Mouse (Mus musculus) hindbrain, postnatal 0 days (tissue): ENCODE measurements around the gene Hlcs. TPM values are rescaled to one million over a fixed set of nuclear protein-coding genes. Genes with fewer than 3 reads are reported as not detected.
A peak's percentile ranks its signal among the peaks of the same experiment; 100 is the strongest.
"Not testable (repeated sequence)": the region's sequence is repeated elsewhere in the genome, so short reads cannot be mapped to it uniquely, and the experiment has no call there.

Experiments used
- ATAC-seq: fragments of 200-750 bp; cut with Nextera tagmentation; 2 replicates; pipeline ENCODE4 v1.8.0; 2017; ENCODE audit warnings: mild to moderate bottlenecking, moderate TSS enrichment, moderate library complexity
- DNase-seq: peaks from one replicate; pipeline ENCODE4 v3.0.0-alpha.2; 2015; ENCODE audit warnings: low spot score
- H3K27ac ChIP-seq: fragments of 300-500 bp; sonication (generic); 2 replicates; pipeline ENCODE4 v1.5.1; 2014; ENCODE audit warnings: mild to moderate bottlenecking
- H3K27me3 ChIP-seq: fragments of 300-500 bp; sonication (generic); 2 replicates; pipeline ENCODE4 v1.6.1; 2014; ENCODE audit warnings: low read length, mixed read lengths; ENCODE audit not compliant: insufficient read depth
- H3K36me3 ChIP-seq: fragments of 300-500 bp; sonication (generic); 2 replicates; pipeline ENCODE4 v1.6.1; 2014; ENCODE audit warnings: low read length, mixed read lengths; ENCODE audit not compliant: insufficient read depth
- H3K4me1 ChIP-seq: fragments of 300-500 bp; sonication (generic); 2 replicates; pipeline ENCODE4 v1.6.1; 2014; ENCODE audit warnings: antibody characterized with exemption, low read length, mixed read lengths; ENCODE audit not compliant: insufficient read depth
- H3K4me2 ChIP-seq: fragments of 300-500 bp; sonication (generic); 2 replicates; pipeline ENCODE4 v1.6.1; 2014; ENCODE audit warnings: low read depth, mild to moderate bottlenecking, low read length, moderate library complexity, mixed read lengths
- H3K4me3 ChIP-seq: fragments of 300-500 bp; sonication (generic); 2 replicates; pipeline ENCODE4 v1.5.1; 2014; ENCODE audit warnings: low read length
- H3K9ac ChIP-seq: fragments of 300-500 bp; sonication (generic); replicated peaks from 2 replicates; pipeline ENCODE4 v1.6.1; 2014; ENCODE audit warnings: mild to moderate bottlenecking, low read length, moderate library complexity, mixed read lengths
- H3K9me3 ChIP-seq: fragments of 300-500 bp; sonication (generic); 2 replicates; pipeline ENCODE4 v1.6.1; 2016; ENCODE audit warnings: low read length, mixed read lengths
- CTCF ChIP-seq: IDR thresholded peaks from 2 replicates; pipeline ENCODE4 v1.5.1; 2016; ENCODE audit warnings: antibody characterized with exemption, control low read depth, low read depth
- WGBS: fragments of 180-500 bp; shearing (Covaris S2); extraction: QIAGEN DNeasy Blood & Tissue Kit; methylation state at CpG from one replicate; pipeline ENCODE4 v1.1.7; 2014; 5-methylcytosine and 5-hydroxymethylcytosine counted together
- polyA plus RNA-seq: library from polyadenylated mRNA; unstranded; fragments of >200 nt; fragmentation: Nextera tagmentation; extraction: Ambion mirVana; gene quantifications from 2 replicates; pipeline ENCODE4 v1.2.1, GENCODE M21; 2015
- total RNA-seq: library from RNA; depleted of rRNA; stranded (reverse); fragments of >200 nt; gene quantifications from 2 replicates; pipeline ENCODE4 v1.2.3, GENCODE M21; 2014

Hlcs gene
- total and polyA plus RNA-seq, 2 experiments from 2014 or later = 7.3 to 8.1 TPM

- Histone ChIP-seq H3K4me3 (no peak overlapping the region), H3K4me1 (0 out of 2 replicates have a peak, but pooled peaks cover 5% of the 10 kb centered on the region), H3K27ac (no peak overlapping the region), H3K27me3 (no peaks in the 10 kb centered on the region), H3K4me2 (no peak overlapping the region), H3K9me3 (no peaks in the 10 kb centered on the region), H3K9ac (no peak overlapping the region), H3K36me3 (no peaks in the 10 kb centered on the region)
- 45% methylated on average over 9 of the region's 9 CpGs for WGBS
- DNase-seq = peak; percentile 50
- peak; percentile 71; the same call in 1 of the 2 replicates for ATAC-seq
- TF ChIP-seq CTCF = no peak
Measured at GRCm38 (mm10) chr16:94354450-94354849, 41.1 kb upstream of the Hlcs start.

GRCm38 (mm10) chr16:94350287-94350677, 36.9 kb upstream of the Hlcs start:
- 52% methylated on average over 10 of the region's 10 CpGs for WGBS

GRCm38 (mm10) chr16:94349588-94350286, 36.4 kb upstream of the Hlcs start:
- DNase-seq (peak; percentile 68), ATAC-seq (peak; percentile 89)
- 41% methylated on average over 11 of the region's 11 CpGs for WGBS

More at GRCm38 (mm10) chr16:94350287-94350677, 36.9 kb upstream of the Hlcs start:
- DNase-seq = no peak
- no peaks in the 10 kb centered on the region for H3K9me3 ChIP-seq
- no peaks in the 10 kb centered on the region for H3K36me3 ChIP-seq
- H3K9ac ChIP-seq = no peak overlapping the region
- H3K4me1 ChIP-seq = 0 out of 2 replicates have a peak, but pooled peaks cover 5% of the 10 kb centered on the region
- no peak overlapping the region for H3K27ac ChIP-seq
- no peak overlapping the region for H3K4me2 ChIP-seq
- H3K27me3 ChIP-seq = no peaks in the 10 kb centered on the region
- H3K4me3 ChIP-seq = no peak overlapping the region
- peak; percentile 49 for ATAC-seq
- no peak for TF ChIP-seq CTCF

GRCm38 (mm10) chr16:94348779-94349178, 35.4 kb upstream of the Hlcs start:
- Histone ChIP-seq H3K4me2 (no peak overlapping the region), H3K9me3 (no peaks in the 10 kb centered on the region), H3K36me3 (no peaks in the 10 kb centered on the region), H3K27me3 (no peaks in the 10 kb centered on the region), H3K4me1 (0 out of 2 replicates have a peak, but pooled peaks cover 5% of the 10 kb centered on the region), H3K27ac (no peak overlapping the region), H3K9ac (no peak overlapping the region), H3K4me3 (no peak overlapping the region)
- TF ChIP-seq CTCF = no peak
- ATAC-seq = no peak
- 93% methylated on average over 2 of the region's 2 CpGs for WGBS
- DNase-seq = no peak

More at GRCm38 (mm10) chr16:94349588-94350286, 36.4 kb upstream of the Hlcs start:
- Histone ChIP-seq H3K9ac (no peak overlapping the region), H3K4me1 (0 out of 2 replicates have a peak, but pooled peaks cover 5% of the 10 kb centered on the region), H3K9me3 (no peaks in the 10 kb centered on the region), H3K27me3 (no peaks in the 10 kb centered on the region), H3K4me3 (no peak overlapping the region), H3K4me2 (peak overlapping the region; percentile 21; the same call in 1 of the 2 replicates), H3K27ac (peak overlapping the region; percentile 9; the same call in 1 of the 2 replicates), H3K36me3 (no peaks in the 10 kb centered on the region)
- no peak for TF ChIP-seq CTCF

GRCm38 (mm10) chr16:94347080-94347731, 33.8 kb upstream of the Hlcs start:
- Histone ChIP-seq H3K27ac (no peak overlapping the region), H3K27me3 (no peaks in the 10 kb centered on the region), H3K36me3 (no peaks in the 10 kb centered on the region), H3K4me3 (no peak overlapping the region), H3K4me1 (0 out of 2 replicates have a peak, but pooled peaks cover 5% of the 10 kb centered on the region), H3K4me2 (no peak overlapping the region), H3K9me3 (no peaks in the 10 kb centered on the region), H3K9ac (no peak overlapping the region)
- no peak for DNase-seq
- WGBS = 74% methylated on average over 7 of the region's 7 CpGs
- no peak for TF ChIP-seq CTCF
- ATAC-seq = no peak

GRCm38 (mm10) chr16:94345733-94346132, 32.4 kb upstream of the Hlcs start:
- H3K4me3 ChIP-seq = no peak overlapping the region
- H3K4me2 ChIP-seq = no peak overlapping the region
- no peaks in the 10 kb centered on the region for H3K9me3 ChIP-seq
- H3K36me3 ChIP-seq = no peaks in the 10 kb centered on the region
- H3K27ac ChIP-seq = no peak overlapping the region
- whole genome bisulfite sequencing = 78% methylated on average over 1 of the region's 1 CpGs
- ATAC-seq (no peak), DNase-seq (no peak)
- TF ChIP-seq CTCF = no peak
- no peak overlapping the region for H3K9ac ChIP-seq
- H3K4me1 ChIP-seq = 0 out of 2 replicates have a peak, but pooled peaks cover 5% of the 10 kb centered on the region
- H3K27me3 ChIP-seq = no peaks in the 10 kb centered on the region

- 95% methylated on average over 18 of the region's 22 CpGs for WGBS
- not testable (repeated sequence) for H3K4me1 ChIP-seq, DNase-seq, H3K9me3 ChIP-seq, H3K27ac ChIP-seq, H3K27me3 ChIP-seq, H3K36me3 ChIP-seq, H3K9ac ChIP-seq, ATAC-seq, H3K4me2 ChIP-seq, H3K4me3 ChIP-seq
Measured at GRCm38 (mm10) chr16:94339164-94340160, 26.1 kb upstream of the Hlcs start.
